Mouse (Mus musculus): ENCODE results near the gene Zic5. TPM values are rescaled to one million over a fixed set of nuclear protein-coding genes. Genes with fewer than 3 reads are reported as not detected.

Zic5 gene
- polyA plus RNA-seq, 1 experiment = not detected

- no peak for DNase-seq (ENCODE audit: low read depth, low spot score)
- 60% methylated on average over 5 of the region's 5 CpGs for WGBS
Measured at GRCm38 (mm10) chr14:122451551-122452145, 13.8 kb downstream of the Zic5 start.

GRCm38 (mm10) chr14:122450496-122451382, 14.7 kb downstream of the Zic5 start, which contains the start of gene Gm5089:
Gene Gm5089, minus strand, starts transcription at chr14:122451115.
- peak; percentile 36 for DNase-seq (ENCODE audit: low read depth, low spot score)
- WGBS = 1% methylated on average over 59 of the region's 59 CpGs

- 6% methylated on average over 29 of the region's 29 CpGs for WGBS
- DNase-seq (ENCODE audit: low read depth, low spot score) = no peak
Measured at GRCm38 (mm10) chr14:122449601-122450495, 15.6 kb downstream of the Zic5 start.

GRCm38 (mm10) chr14:122436850-122437249, 28.6 kb downstream of the Zic5 start:
- 82% methylated on average over 10 of the region's 10 CpGs for WGBS
- DNase-seq (ENCODE audit: low read depth, low spot score) = no peak

- DNase-seq (ENCODE audit: low read depth, low spot score) = no peak
- 63% methylated on average over 10 of the region's 10 CpGs for WGBS
Measured at GRCm38 (mm10) chr14:122434039-122434438, 31.4 kb downstream of the Zic5 start.

GRCm38 (mm10) chr14:122432558-122432957, 32.9 kb downstream of the Zic5 start:
- WGBS = 44% methylated on average over 3 of the region's 3 CpGs
- no peak for DNase-seq (ENCODE audit: low read depth, low spot score)

GRCm38 (mm10) chr14:122427654-122428053, 37.8 kb downstream of the Zic5 start:
- DNase-seq (ENCODE audit: low read depth, low spot score) = no peak
- WGBS = 79% methylated on average over 3 of the region's 3 CpGs

GRCm38 (mm10) chr14:122427204-122427560, 38.3 kb downstream of the Zic5 start:
- DNase-seq (ENCODE audit: low read depth, low spot score) = no peak

GRCm38 (mm10) chr14:122426529-122427203, 38.8 kb downstream of the Zic5 start:
- no peak for DNase-seq (ENCODE audit: low read depth, low spot score)
- WGBS = 51% methylated on average over 10 of the region's 10 CpGs

More at GRCm38 (mm10) chr14:122427204-122427560, 38.3 kb downstream of the Zic5 start:
- WGBS = 64% methylated on average over 8 of the region's 8 CpGs

- DNase-seq (ENCODE audit: low read depth, low spot score) = no peak
- 95% methylated on average over 3 of the region's 3 CpGs for WGBS
Measured at GRCm38 (mm10) chr14:122424441-122424840, 41.0 kb downstream of the Zic5 start.

- WGBS = 45% methylated on average over 4 of the region's 4 CpGs
- DNase-seq (ENCODE audit: low read depth, low spot score) = no peak
Measured at GRCm38 (mm10) chr14:122416166-122416771, 49.2 kb downstream of the Zic5 start.

- 90% methylated on average over 2 of the region's 2 CpGs for WGBS
Measured at GRCm38 (mm10) chr14:122414786-122415185, 50.7 kb downstream of the Zic5 start.

GRCm38 (mm10) chr14:122413542-122413928, 51.9 kb downstream of the Zic5 start:
- no peak for DNase-seq (ENCODE audit: low read depth, low spot score)
- WGBS = 78% methylated on average over 2 of the region's 2 CpGs

More at GRCm38 (mm10) chr14:122414786-122415185, 50.7 kb downstream of the Zic5 start:
- DNase-seq (ENCODE audit: low read depth, low spot score) = no peak

- WGBS = 55% methylated on average over 2 of the region's 2 CpGs
- DNase-seq (ENCODE audit: low read depth, low spot score) = no peak
Measured at GRCm38 (mm10) chr14:122412841-122413541, 52.5 kb downstream of the Zic5 start.

Other genes with a start within 250 kb of the Zic5 start
- 0.07 TPM in 1 of 2 replicates, not detected in the other for gene Gm5089, start 14.6 kb downstream of the Zic5 start, polyA plus RNA-seq (2012; rRNA removed)
- not detected in 2 replicates for gene Zic2, start 9.8 kb upstream of the Zic5 start, polyA plus RNA-seq (2012; rRNA removed)
- not detected in 2 replicates for gene Gm10837, start 24.9 kb upstream of the Zic5 start, polyA plus RNA-seq (2012; rRNA removed)
- gene Pcca, start 68.6 kb upstream of the Zic5 start, polyA plus RNA-seq (2012; rRNA removed) = 12.3 and 15.6 TPM in 2 replicates

Measured in large intestine, adult 2 months (tissue).